Mouse (Mus musculus) limb, embryonic 11.5 days (tissue): Measurements from ENCODE around the gene Slc38a4. TPM values are rescaled to one million over a fixed set of nuclear protein-coding genes. Genes with fewer than 3 reads are reported as not detected.

ENCODE experiments used
- ATAC-seq: fragments of 200-750 bp; cut with Nextera tagmentation; 2 replicates; pipeline ENCODE4 v1.8.0; 2017; ENCODE audit warnings: low read depth; ENCODE audit not compliant: insufficient number of reproducible peaks, low FRiP score, low TSS enrichment
- DNase-seq: peaks from one replicate; pipeline ENCODE4 v3.0.0-alpha.2; 2015; ENCODE audit warnings: low spot score
- H3K27ac ChIP-seq: fragments of 300-500 bp; sonication (generic); replicated peaks from 2 replicates; pipeline ENCODE4 v1.5.1; 2014; ENCODE audit warnings: low read depth, mild to moderate bottlenecking, low read length
- H3K27me3 ChIP-seq: fragments of 300-500 bp; sonication (generic); 2 replicates; pipeline ENCODE4 v1.6.1; 2014; ENCODE audit warnings: mild to moderate bottlenecking, low read length, mixed read lengths; ENCODE audit not compliant: control insufficient read depth, insufficient read depth
- H3K36me3 ChIP-seq: fragments of 300-500 bp; sonication (generic); 2 replicates; pipeline ENCODE4 v1.6.1; 2014; ENCODE audit warnings: mild to moderate bottlenecking, low read length, moderate library complexity, mixed read lengths; ENCODE audit not compliant: control insufficient read depth, insufficient read depth
- H3K4me1 ChIP-seq: fragments of 300-500 bp; sonication (generic); 2 replicates; pipeline ENCODE4 v1.6.1; 2014; ENCODE audit warnings: low read length, mixed read lengths; ENCODE audit not compliant: control insufficient read depth, insufficient read depth
- H3K4me2 ChIP-seq: fragments of 300-500 bp; sonication (generic); 2 replicates; pipeline ENCODE4 v1.6.1; 2014; ENCODE audit warnings: low read depth, mild to moderate bottlenecking, moderate library complexity; ENCODE audit not compliant: severe bottlenecking
- H3K4me3 ChIP-seq: fragments of 300-500 bp; sonication (generic); 2 replicates; pipeline ENCODE4 v1.5.1; 2014; ENCODE audit warnings: low read depth, low read length
- H3K9ac ChIP-seq: fragments of 300-500 bp; sonication (generic); 2 replicates; pipeline ENCODE4 v1.6.1; 2014; ENCODE audit warnings: mild to moderate bottlenecking, low read length
- H3K9me3 ChIP-seq: fragments of 300-500 bp; sonication (generic); 2 replicates; pipeline ENCODE4 v1.6.1; 2016; ENCODE audit warnings: low read length; ENCODE audit not compliant: control insufficient read depth
- WGBS: fragments of 180-500 bp; shearing (Covaris S2); extraction: QIAGEN DNeasy Blood & Tissue Kit; methylation state at CpG from one replicate; pipeline ENCODE4 v1.1.7; 2014; 5-methylcytosine and 5-hydroxymethylcytosine counted together
- polyA plus RNA-seq: library from polyadenylated mRNA; unstranded; fragments of >200 nt; fragmentation: Nextera tagmentation; extraction: Ambion mirVana; gene quantifications from 2 replicates; pipeline ENCODE4 v1.2.1, GENCODE M21; 2014

The Slc38a4 gene
- polyA plus RNA-seq, 1 experiment from 2014 or later, result 73.8 TPM

GRCm38 (mm10) chr15:97060973-97061372 is 5.2 kb upstream of the Slc38a4 start:
- no peaks in the 10 kb centered on the region for H3K4me1 ChIP-seq
- no peaks in the 10 kb centered on the region for H3K36me3 ChIP-seq
- H3K27me3 ChIP-seq, result no peaks in the 10 kb centered on the region
- ATAC-seq (no peak), DNase-seq (no peak)
- H3K27ac ChIP-seq, result no peak overlapping the region
- WGBS, result 86% methylated on average over 8 of the region's 8 CpGs
- no peaks in the 10 kb centered on the region; the same call in 1 of the 2 replicates for H3K9me3 ChIP-seq
- no peak overlapping the region for H3K4me3 ChIP-seq
- H3K4me2 ChIP-seq, result no peak overlapping the region
- no peak overlapping the region for H3K9ac ChIP-seq

DNA sequence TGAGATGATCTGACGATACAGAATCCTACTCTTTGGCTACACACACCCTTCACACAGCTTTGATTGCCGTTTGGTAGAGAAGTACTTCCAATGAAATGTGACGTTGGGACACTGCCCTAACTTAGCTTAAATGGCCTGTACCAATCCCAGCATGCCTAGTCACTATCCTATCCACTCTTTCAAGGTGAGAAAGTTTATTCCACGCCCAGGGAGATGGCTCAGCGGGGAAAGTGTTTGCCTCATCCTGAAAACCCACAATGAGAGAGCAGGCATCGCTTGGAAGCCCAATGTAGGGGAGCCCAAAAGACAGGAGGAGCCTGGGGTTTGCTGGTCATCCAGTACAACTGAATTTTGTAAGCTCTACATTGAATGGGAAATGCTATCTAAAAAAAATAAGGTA is 4.8 kb upstream of the Slc38a4 start:
- Histone ChIP-seq H3K9me3 (no peaks in the 10 kb centered on the region; the same call in 1 of the 2 replicates), H3K4me2 (no peak overlapping the region), H3K27ac (no peak overlapping the region), H3K4me1 (no peaks in the 10 kb centered on the region), H3K9ac (no peak overlapping the region), H3K4me3 (no peak overlapping the region), H3K36me3 (no peaks in the 10 kb centered on the region), H3K27me3 (no peaks in the 10 kb centered on the region)
- 93% methylated on average over 6 of the region's 6 CpGs for WGBS
- ATAC-seq (no peak), DNase-seq (no peak)

- WGBS, result 87% methylated on average over 14 of the region's 14 CpGs
- Histone ChIP-seq H3K36me3 (no peaks in the 10 kb centered on the region), H3K9me3 (peaks cover 3% of the 10 kb centered on the region), H3K4me1 (no peaks in the 10 kb centered on the region), H3K4me3 (no peak overlapping the region), H3K27ac (no peak overlapping the region), H3K9ac (no peak overlapping the region), H3K27me3 (no peaks in the 10 kb centered on the region), H3K4me2 (no peak overlapping the region)
- no peak for ATAC-seq
- no peak for DNase-seq
Observed at GRCm38 (mm10) chr15:97060102-97060501, 4.3 kb upstream of the Slc38a4 start.

GRCm38 (mm10) chr15:97059071-97060041 is 3.6 kb upstream of the Slc38a4 start:
- 85% methylated on average over 24 of the region's 24 CpGs for WGBS
- no peak overlapping the region for H3K27ac ChIP-seq

GRCm38 (mm10) chr15:97054767-97055489 is 828 bp downstream of the Slc38a4 start:
- peak overlapping the region; percentile 62 for H3K9ac ChIP-seq
- peak overlapping the region; percentile 69 for H3K4me2 ChIP-seq
- 44% methylated on average over 31 of the region's 31 CpGs for WGBS
- DNase-seq (peak; percentile 57), ATAC-seq (no peak)
- H3K36me3 ChIP-seq, result no peaks in the 10 kb centered on the region
- peak overlapping the region; percentile 47; the same call in 1 of the 2 replicates for H3K27ac ChIP-seq
- H3K4me1 ChIP-seq, result peaks cover 3% of the 10 kb centered on the region; the same call in 1 of the 2 replicates
- peaks cover 8% of the 10 kb centered on the region; the same call in 1 of the 2 replicates for H3K9me3 ChIP-seq
- peak overlapping the region; percentile 49 for H3K4me3 ChIP-seq
- no peaks in the 10 kb centered on the region for H3K27me3 ChIP-seq

More at GRCm38 (mm10) chr15:97059071-97060041, 3.6 kb upstream of the Slc38a4 start:
- Histone ChIP-seq H3K4me2 (no peak overlapping the region), H3K9me3 (peaks cover 8% of the 10 kb centered on the region), H3K36me3 (no peaks in the 10 kb centered on the region), H3K4me1 (no peaks in the 10 kb centered on the region), H3K9ac (no peak overlapping the region), H3K4me3 (no peak overlapping the region), H3K27me3 (no peaks in the 10 kb centered on the region)
- no peak for ATAC-seq
- DNase-seq, result no peak

DNA sequence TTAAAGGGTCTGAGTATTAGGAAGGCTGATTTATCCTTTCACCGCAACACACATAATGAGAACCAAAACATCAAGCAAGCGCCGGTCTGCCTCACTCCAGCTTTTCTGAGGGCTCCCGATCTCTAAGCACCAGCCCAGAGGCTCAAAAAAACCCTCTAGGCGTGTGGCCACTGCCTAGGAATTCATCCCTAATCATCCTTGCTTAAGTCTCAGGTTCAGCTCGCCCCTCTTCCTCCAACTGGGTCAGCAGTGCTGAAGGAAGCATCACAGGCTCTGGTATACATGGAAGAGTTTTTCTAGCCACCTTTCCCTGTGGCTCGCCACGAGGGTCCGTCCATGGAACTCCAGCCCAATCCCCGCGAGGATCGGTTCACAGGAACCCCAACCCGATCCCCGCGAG is 1.6 kb downstream of the Slc38a4 start:
- 53% methylated on average over 15 of the region's 15 CpGs for WGBS

GRCm38 (mm10) chr15:97050436-97050835 is 5.3 kb downstream of the Slc38a4 start:
- Histone ChIP-seq H3K4me2 (no peak overlapping the region), H3K9ac (no peak overlapping the region), H3K27me3 (no peaks in the 10 kb centered on the region), H3K36me3 (no peaks in the 10 kb centered on the region), H3K4me3 (no peak overlapping the region), H3K9me3 (peaks cover 7% of the 10 kb centered on the region; the same call in 1 of the 2 replicates), H3K27ac (no peak overlapping the region), H3K4me1 (peaks cover 7% of the 10 kb centered on the region)
- WGBS, result 48% methylated on average over 12 of the region's 12 CpGs
- ATAC-seq (no peak), DNase-seq (peak; percentile 38)

More for the DNA sequence above, 1.6 kb downstream of the Slc38a4 start:
- H3K9me3 ChIP-seq, result peaks cover 8% of the 10 kb centered on the region; the same call in 1 of the 2 replicates
- peaks cover 7% of the 10 kb centered on the region for H3K4me1 ChIP-seq
- peak overlapping the region; percentile 62 for H3K9ac ChIP-seq
- peak overlapping the region; percentile 69 for H3K4me2 ChIP-seq
- peak overlapping the region; percentile 49 for H3K4me3 ChIP-seq
- H3K36me3 ChIP-seq, result no peaks in the 10 kb centered on the region
- no peak overlapping the region for H3K27ac ChIP-seq
- no peak for DNase-seq
- no peaks in the 10 kb centered on the region for H3K27me3 ChIP-seq
- no peak for ATAC-seq

DNA sequence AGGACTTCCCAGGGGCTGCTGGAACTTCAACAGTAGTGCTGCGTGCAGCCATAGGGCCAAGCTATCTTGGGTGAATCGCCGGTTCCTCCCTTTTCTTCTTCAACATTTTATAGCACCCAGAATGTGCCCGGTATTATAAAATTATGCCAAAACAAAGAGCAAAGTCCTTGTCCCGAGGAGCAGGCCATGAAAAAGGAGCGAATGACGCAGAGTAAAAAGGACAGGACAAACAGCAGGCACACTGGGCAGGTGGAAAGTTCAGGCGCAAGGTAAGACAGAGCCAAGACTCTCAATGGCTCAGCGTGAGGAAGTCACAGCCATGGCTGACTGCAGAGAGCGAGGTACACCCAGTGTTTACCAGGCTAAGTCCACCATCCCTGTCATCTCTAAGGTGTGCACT is 5.7 kb downstream of the Slc38a4 start:
- no peak overlapping the region for H3K9ac ChIP-seq
- no peak overlapping the region for H3K4me3 ChIP-seq
- WGBS, result 58% methylated on average over 10 of the region's 10 CpGs

More for the DNA sequence above, 5.7 kb downstream of the Slc38a4 start:
- Histone ChIP-seq H3K36me3 (no peaks in the 10 kb centered on the region), H3K4me2 (no peak overlapping the region), H3K27ac (no peak overlapping the region), H3K9me3 (peaks cover 4% of the 10 kb centered on the region; the same call in 1 of the 2 replicates), H3K27me3 (no peaks in the 10 kb centered on the region), H3K4me1 (peaks cover 7% of the 10 kb centered on the region)
- no peak for DNase-seq
- ATAC-seq, result no peak
